Mouse (Mus musculus) lung, adult 2 months (tissue): ENCODE measurements at regions not wholly inside any gene's neighbourhood (a gene's known extent, or its start where the extent isn't known, plus 50 kb on each side); places are given as distances from the start of the nearest gene placed in this dataset.

ENCODE experiments used
- DNase-seq: peaks from one replicate; pipeline ENCODE4 v3.0.0; 2022
- H3K4me1 ChIP-seq: fragments of 200-500 bp; 2 replicates; pipeline ENCODE4 v1.6.1; 2011; ENCODE audit warnings: low read length; ENCODE audit not compliant: control insufficient read depth, insufficient read depth
- H3K4me3 ChIP-seq: fragments of 200-500 bp; replicated peaks from 2 replicates; pipeline ENCODE3; 2011; ENCODE audit warnings: low read depth, mild to moderate bottlenecking, control low read depth, low read length; ENCODE audit errors: extremely low read depth
- CTCF ChIP-seq: fragments of 200-500 bp; IDR thresholded peaks from 2 replicates; pipeline ENCODE4 v1.5.1; 2011; ENCODE audit warnings: mild to moderate bottlenecking, low read length, control low read depth; ENCODE audit not compliant: insufficient read depth
- POLR2A ChIP-seq: fragments of 200-500 bp; IDR thresholded peaks from 2 replicates; pipeline ENCODE4 v1.6.1; 2011; ENCODE audit warnings: low read depth, mild to moderate bottlenecking, control low read depth, low read length, borderline replicate concordance; ENCODE audit errors: extremely low read depth
- WGBS: fragments of 180-500 bp; shearing (Covaris S2); methylation state at CpG from one replicate; pipeline ENCODE4 v1.1.7; 2018; 5-methylcytosine and 5-hydroxymethylcytosine counted together

DNA sequence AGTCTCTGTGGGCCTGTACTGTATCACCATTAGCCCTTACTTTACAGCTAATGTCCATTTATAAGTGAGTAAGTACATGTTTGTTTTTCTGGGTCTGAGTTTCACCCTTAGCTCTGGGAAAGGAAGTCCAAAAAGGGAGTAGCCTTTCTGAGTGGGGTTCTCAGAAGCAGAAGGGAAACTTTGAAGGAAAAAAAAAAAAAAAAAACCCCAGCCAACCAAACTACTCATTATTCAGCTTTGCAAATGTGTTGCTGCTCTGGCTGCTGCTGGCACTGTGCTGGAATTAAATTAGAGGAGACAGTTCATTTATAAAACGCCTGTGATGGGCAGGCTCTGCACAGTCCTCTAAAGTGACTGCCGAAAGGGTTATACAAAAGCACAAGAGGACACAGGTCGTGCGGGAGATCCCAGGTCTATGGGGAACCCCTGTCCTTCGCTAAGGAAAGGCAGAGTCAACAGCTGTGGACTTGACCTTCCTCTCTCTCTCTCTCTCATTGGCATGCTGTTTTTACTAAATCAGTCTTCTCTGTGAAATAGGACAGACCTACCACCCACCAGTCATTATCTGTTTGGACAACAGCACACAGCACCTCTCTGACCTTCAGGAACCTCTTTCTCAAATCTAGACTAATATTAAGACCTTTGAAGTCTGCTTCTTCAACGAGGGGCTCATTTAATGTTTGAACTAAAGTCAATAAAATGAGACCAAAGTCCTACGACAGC is 165.4 kb downstream of the Cd47 start:
- DNase-seq: no peak
- TF ChIP-seq POLR2A (no peak), CTCF (no peak)
- WGBS: 43% methylated on average over 7 of the region's 7 CpGs
- peaks cover 8% of the 10 kb centered on the region for H3K4me1 ChIP-seq
- H3K4me3 ChIP-seq: no peak overlapping the region

DNA sequence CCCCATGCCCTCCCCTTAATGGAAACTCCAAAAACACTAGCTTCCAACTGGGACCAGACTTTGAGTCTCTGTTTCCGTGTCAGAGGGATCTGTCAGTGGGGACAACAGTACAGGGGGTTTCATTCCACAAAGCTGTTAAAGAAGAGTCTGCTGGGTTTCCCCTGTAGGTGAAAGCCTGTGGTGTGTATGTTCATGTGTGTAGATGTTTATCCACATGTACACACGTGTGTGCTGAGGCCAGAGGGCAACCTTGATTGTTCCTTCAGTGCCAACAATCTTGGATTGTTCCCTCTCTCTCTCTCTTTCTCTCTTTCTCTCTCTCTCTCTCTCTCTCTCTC is 165.9 kb downstream of the Cd47 start:
- H3K4me3 ChIP-seq: no peak overlapping the region
- DNase-seq: no peak
- H3K4me1 ChIP-seq: peaks cover 8% of the 10 kb centered on the region
- TF ChIP-seq CTCF: no peak
- TF ChIP-seq POLR2A: no peak
- 64% methylated on average over 2 of the region's 2 CpGs for WGBS

DNA sequence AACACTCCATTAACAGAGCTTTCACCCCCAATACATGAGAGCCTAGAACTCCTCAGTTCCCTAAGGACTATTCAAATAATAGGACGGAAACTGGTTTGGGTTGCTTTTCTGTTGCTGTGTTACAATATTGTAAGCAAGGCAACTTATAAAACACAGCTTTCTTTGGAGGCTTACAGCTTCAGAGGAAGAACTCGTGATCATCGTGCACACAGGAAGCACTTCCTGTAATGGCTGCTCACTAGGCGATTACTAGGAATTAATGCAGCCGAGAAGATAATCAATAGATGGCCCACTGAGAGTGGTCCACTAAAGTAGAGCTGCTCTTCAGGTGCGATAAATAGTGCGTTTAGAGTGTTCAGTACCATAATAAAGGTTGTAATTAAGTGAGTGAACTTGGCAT is 166.8 kb downstream of the Cd47 start:
- 74% methylated on average over 7 of the region's 7 CpGs for WGBS
- no peak for DNase-seq
- Histone ChIP-seq H3K4me3 (no peak overlapping the region), H3K4me1 (peaks cover 8% of the 10 kb centered on the region)
- TF ChIP-seq CTCF (no peak), POLR2A (no peak)

DNA sequence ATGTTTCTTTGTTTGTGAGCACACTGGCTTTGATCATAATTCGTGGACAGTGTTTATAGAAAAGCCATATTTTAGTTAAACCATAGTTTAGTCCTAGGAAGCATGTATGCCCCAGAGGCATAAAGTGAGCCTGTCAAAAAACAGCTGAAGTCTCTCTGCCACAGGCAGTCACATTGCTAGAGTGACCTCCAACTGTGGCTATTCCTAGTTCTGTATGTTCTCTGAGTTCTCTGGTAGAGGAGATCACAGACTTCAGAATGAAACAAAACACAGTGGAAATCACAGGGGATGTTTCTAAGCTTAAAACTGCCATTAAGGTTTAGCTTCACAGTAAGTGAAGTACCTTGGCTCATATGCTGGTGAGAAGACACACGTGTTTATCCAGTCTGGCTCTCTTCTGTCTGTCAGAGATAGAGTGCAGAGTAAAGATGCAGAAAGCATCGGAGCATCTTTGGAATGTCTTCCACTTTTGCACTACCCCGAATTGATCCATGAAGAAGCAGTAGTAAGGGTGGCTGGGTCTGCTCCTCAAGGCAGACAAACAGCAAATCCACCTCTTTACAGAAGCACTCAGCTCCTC is 168.0 kb downstream of the Cd47 start:
- Histone ChIP-seq H3K4me3 (no peak overlapping the region), H3K4me1 (peaks cover 8% of the 10 kb centered on the region)
- 65% methylated on average over 4 of the region's 4 CpGs for WGBS
- DNase-seq: no peak
- no peak for TF ChIP-seq CTCF
- TF ChIP-seq POLR2A: no peak

DNA sequence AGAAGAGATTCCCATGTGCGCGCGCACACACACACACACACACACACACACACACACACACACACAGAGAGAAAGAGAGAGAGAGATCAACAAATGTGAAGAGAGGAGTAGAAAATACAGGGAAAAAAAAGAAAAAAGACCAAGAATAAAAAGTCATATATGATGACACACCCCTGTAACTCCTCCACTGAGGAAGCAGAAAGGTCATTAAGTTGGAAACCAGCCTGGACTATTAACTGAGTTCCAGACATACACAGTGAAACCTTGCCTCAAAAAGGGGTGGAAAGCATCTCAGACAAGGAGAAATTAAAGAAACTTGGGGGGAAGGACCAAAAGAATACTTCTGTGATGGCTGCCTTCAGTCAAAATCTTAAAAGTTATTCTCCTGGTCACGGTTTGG is 168.7 kb downstream of the Cd47 start:
- TF ChIP-seq POLR2A (no peak), CTCF (no peak)
- Histone ChIP-seq H3K4me1 (peaks cover 8% of the 10 kb centered on the region), H3K4me3 (no peak overlapping the region)
- no peak for DNase-seq
- 97% methylated on average over 4 of the region's 4 CpGs for WGBS

DNA sequence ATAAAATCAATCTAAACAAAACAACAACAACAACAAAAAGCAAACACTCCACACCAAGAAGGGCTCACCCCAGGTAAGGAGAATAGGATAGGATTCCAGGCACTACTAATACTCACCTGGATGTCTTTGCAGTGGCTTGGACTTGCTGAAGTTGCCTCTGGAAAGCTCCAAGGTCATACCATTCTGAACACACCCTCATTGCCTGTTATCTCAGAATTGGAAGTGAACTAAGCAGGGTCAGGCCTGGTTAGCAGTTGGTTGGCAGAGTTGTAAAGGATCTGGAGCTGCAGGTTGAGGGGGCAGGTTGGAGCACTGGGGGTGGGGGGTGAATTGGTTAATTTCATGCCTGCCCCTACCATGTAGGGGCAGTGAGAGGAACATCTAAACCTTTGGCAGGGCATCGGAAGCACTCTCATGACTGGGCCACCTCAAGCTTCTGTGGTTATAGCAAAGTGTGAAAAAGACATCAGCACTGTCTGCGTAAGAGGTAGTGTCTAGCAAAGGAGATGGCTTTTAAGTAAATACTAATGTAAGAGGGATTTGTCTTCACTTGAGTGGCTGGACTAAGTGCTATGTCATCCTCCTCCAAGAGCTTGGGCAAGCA is 169.5 kb downstream of the Cd47 start:
- WGBS: 86% methylated on average over 2 of the region's 2 CpGs
- no peak for DNase-seq
- Histone ChIP-seq H3K4me1 (peaks cover 8% of the 10 kb centered on the region), H3K4me3 (no peak overlapping the region)
- no peak for TF ChIP-seq POLR2A
- no peak for TF ChIP-seq CTCF

DNA sequence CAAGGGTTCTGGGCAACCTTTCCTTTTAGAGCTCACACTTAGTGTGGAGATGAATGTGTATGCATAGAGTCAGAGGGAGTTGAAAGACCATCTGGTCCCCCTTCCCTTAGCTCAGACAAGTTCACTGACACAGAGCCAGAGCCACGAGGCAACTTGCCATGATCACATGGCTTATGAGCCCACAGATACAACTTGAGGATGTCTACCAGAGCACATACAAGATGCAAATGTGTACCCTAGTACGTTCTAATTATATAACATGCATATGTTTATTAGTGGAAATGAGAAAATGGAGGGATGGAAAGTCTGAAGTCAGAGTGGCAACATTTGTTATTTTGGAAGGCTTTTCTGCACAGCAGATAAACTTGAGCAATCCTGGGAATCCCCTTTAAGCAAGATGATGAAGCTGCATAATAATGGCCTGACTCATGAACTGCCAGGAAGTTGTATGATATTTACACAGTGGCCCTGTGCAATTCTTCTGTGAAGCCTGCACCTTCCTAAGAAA is 170.0 kb downstream of the Cd47 start:
- no peak for DNase-seq
- Histone ChIP-seq H3K4me1 (peaks cover 6% of the 10 kb centered on the region), H3K4me3 (no peak overlapping the region)
- TF ChIP-seq CTCF (no peak), POLR2A (no peak)
- WGBS: 43% methylated on average over 2 of the region's 2 CpGs

DNA sequence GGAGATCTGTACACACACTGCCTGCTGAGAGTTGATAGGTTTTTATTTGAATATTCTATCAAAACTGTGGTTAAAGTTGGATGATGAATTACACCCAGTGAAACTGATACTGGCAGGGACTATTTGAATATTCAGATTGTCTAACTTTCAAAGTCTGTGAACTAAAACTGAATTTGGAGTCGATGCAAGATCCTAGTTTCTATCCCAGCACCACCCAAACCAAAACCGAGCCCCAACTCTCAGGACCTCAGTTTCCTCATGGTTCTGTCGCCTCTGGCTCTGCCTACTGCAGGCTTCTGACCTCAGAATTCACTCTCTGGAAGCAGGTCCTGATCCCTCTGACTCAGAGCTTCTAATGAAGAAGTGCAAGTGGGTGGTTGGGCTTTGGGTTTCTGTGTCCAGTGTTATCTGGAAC is 170.8 kb downstream of the Cd47 start:
- TF ChIP-seq POLR2A (no peak), CTCF (no peak)
- no peak for DNase-seq
- 74% methylated on average over 3 of the region's 3 CpGs for WGBS
- peaks cover 3% of the 10 kb centered on the region; the same call in 1 of the 2 replicates for H3K4me1 ChIP-seq
- no peak overlapping the region for H3K4me3 ChIP-seq

DNA sequence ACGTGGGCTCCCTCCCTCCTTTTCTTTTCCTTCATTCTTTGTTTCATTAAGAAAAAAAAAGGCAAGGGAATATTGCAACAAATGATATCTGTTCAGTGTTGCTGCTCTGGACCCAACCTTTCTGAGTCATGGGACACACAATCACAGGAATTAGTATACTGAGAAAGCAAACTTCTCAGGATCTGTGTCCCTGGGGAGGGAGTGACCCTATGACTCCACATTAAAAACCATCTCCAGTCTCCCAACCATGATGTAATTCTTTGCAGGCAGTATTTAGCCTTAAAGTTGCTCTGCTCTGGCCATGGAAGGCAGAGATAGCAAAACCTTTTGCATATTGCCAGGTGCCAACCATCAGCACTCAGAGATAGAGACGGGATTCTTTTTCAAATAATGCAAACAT is 176.9 kb downstream of the Cd47 start:
- WGBS: 86% methylated on average over 2 of the region's 2 CpGs
- no peak for DNase-seq
- H3K4me3 ChIP-seq: no peak overlapping the region
- no peaks in the 10 kb centered on the region for H3K4me1 ChIP-seq
- no peak for TF ChIP-seq CTCF
- TF ChIP-seq POLR2A: no peak

DNA sequence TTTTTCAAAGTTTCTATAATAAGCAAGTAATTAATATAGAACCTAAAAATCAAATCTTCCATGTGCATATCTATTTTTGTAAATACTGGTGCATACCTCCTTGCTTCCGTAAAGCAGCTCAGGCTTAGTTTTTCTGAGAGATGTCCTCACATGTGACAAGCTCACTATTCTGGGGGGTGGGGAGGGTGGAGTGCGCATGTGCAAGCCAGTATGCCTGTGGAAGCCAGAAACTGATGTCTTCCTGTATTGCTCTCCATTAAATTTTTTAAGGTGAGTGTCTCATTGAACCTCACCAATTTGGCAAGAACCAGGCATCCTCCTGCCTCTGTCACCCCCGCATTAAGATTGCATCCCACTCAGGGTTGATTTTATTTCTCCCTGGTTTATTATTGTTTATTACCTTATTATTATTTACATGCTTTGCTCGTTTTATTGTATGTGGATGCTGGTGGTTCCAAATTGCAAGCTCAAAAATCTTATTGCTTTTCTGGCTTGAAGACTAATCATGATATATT is 179.2 kb downstream of the Cd47 start:
- DNase-seq: no peak
- TF ChIP-seq POLR2A: no peak
- TF ChIP-seq CTCF: no peak
- no peak overlapping the region for H3K4me3 ChIP-seq
- no peaks in the 10 kb centered on the region for H3K4me1 ChIP-seq
- WGBS: 96% methylated on average over 4 of the region's 4 CpGs
